Mouse (Mus musculus): ENCODE measurements around the gene Fancc. TPM values are rescaled to one million over a fixed set of nuclear protein-coding genes. Genes with fewer than 3 reads are reported as not detected.

The Fancc gene
- polyA plus RNA-seq, 2 experiments, result 6.9 to 8.6 TPM

- no peak for TF ChIP-seq CTCF (IDR thresholded peaks at IDR 0.05; ENCODE audit: low read depth)
- H3K9ac ChIP-seq (replicated peaks), result no peak overlapping the region
- no peak overlapping the region for H3K4me3 ChIP-seq (ENCODE audit: insufficient read depth in 1 of 2, low read depth in 2 of 2, low read length in 2 of 2)
- DNase-seq (ENCODE audit: low read depth in 3 of 3, low spot score in 3 of 3), result no peak
- WGBS (ENCODE audit: insufficient replicate concordance), result 23% methylated on average over 5 of the region's 5 CpGs
- H3K4me1 ChIP-seq (replicated peaks; ENCODE audit: control insufficient read depth in 2 of 2, insufficient read depth in 2 of 2, low read length in 1 of 2), result peaks cover 3 to 8% of the 10 kb centered on the region in 2 experiments; a peak in 2 of 4 replicates
- ATAC-seq (ENCODE audit: insufficient read depth), result no peak
- H3K27ac ChIP-seq, result no peak overlapping the region
- H3K27me3 ChIP-seq (ENCODE audit: control insufficient read depth, insufficient read depth, low read length), result no peaks in the 10 kb centered on the region
- H3K9me3 ChIP-seq (ENCODE audit: control insufficient read depth, low read length), result no peaks in the 10 kb centered on the region
- H3K4me2 ChIP-seq (ENCODE audit: low read depth), result no peak overlapping the region
- no peaks in the 10 kb centered on the region for H3K36me3 ChIP-seq (replicated peaks; ENCODE audit: control insufficient read depth, insufficient read depth, low read depth)
These were observed 260.8 kb downstream of the Fancc start for GRCm38 (mm10) chr13:63236159-63236893.

DNA sequence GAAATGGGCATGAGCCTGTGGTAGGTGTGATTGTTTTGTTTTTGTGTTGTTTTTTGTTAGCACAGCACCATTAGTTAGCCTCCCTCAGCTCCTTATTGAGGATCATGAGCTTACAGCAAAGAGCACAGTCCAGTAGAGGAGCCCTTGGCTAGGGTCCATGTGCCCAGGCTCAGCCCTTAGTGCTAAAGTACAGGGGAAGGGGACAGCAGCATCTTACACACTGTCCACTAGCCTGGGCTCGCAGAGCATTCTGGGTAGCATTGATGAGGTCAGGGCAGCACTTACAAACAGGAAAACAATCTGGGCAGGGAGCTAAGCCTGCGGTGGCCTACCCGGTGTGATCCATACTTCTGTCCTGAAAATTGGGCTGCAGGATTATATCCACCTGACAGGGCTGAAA is 261.5 kb downstream of the Fancc start:
- no peak overlapping the region for H3K9ac ChIP-seq (replicated peaks)
- 66% methylated on average over 3 of the region's 3 CpGs for WGBS (ENCODE audit: insufficient replicate concordance)
- DNase-seq (ENCODE audit: low read depth in 3 of 3, low spot score in 3 of 3), result no peak

More for the DNA sequence above, 261.5 kb downstream of the Fancc start:
- Histone ChIP-seq H3K9me3 (ENCODE audit: control insufficient read depth, low read length) (no peaks in the 10 kb centered on the region), H3K27ac (no peak overlapping the region), H3K27me3 (ENCODE audit: control insufficient read depth, insufficient read depth, low read length) (no peaks in the 10 kb centered on the region), H3K4me2 (ENCODE audit: low read depth) (no peak overlapping the region), H3K36me3 (replicated peaks; ENCODE audit: control insufficient read depth, insufficient read depth, low read depth) (no peaks in the 10 kb centered on the region), H3K4me1 (replicated peaks; ENCODE audit: control insufficient read depth in 2 of 2, insufficient read depth in 2 of 2, low read length in 1 of 2) (peaks cover 0 to 9% of the 10 kb centered on the region in 2 experiments; a peak in 1 of 4 replicates), H3K4me3 (ENCODE audit: insufficient read depth in 1 of 2, low read depth in 2 of 2, low read length in 2 of 2) (no peak overlapping the region)
- ATAC-seq (ENCODE audit: insufficient read depth), result no peak
- TF ChIP-seq CTCF (IDR thresholded peaks at IDR 0.05; ENCODE audit: low read depth), result no peak

MicroRNAs encoded within 50 kb of the gene (microRNA counts, 519-probe panel; counts per million panel counts)
- 5,270 counts per million, percentile 27 among the panel's probes with 10 or more counts for microRNA mmu-miR-23b
- 5,830 counts per million, percentile 42 among the panel's probes with 10 or more counts for microRNA mmu-miR-24
- microRNA mmu-miR-27b, result 69.9 counts per million

Small RNA genes lying within 50 kb of the gene (microRNA-seq; reads per million reads assigned to microRNA genes)
- gene Mir23b, result 11,209 reads per million, percentile 92 among the genes with 10 or more reads in this experiment
- not detected for gene Mir24-1
- 1,433 reads per million, percentile 77 among the genes with 10 or more reads in this experiment for gene Mir27b
- not detected for gene Mir3074-1

Other genes starting within 250 kb of the Fancc start
- 4.3 and 4.4 TPM in 2 replicates for gene Ptch1, start 76.3 kb upstream of the Fancc start, polyA plus RNA-seq (2012; rRNA removed)
- 4.2 and 4.9 TPM in 2 replicates for gene Ptch1, start 76.3 kb upstream of the Fancc start, polyA plus RNA-seq (2014; fragmentation: Nextera tagmentation; extraction: Ambion mirVana)